Mouse (Mus musculus) NIH3T3 (cell line): Measurements from ENCODE around the gene Ahnak2.

Experiments used
- DNase-seq: peaks from one replicate; pipeline ENCODE4 v3.0.0-alpha.2; 2012; ENCODE audit warnings: low read depth

Ahnak2 gene

DNA sequence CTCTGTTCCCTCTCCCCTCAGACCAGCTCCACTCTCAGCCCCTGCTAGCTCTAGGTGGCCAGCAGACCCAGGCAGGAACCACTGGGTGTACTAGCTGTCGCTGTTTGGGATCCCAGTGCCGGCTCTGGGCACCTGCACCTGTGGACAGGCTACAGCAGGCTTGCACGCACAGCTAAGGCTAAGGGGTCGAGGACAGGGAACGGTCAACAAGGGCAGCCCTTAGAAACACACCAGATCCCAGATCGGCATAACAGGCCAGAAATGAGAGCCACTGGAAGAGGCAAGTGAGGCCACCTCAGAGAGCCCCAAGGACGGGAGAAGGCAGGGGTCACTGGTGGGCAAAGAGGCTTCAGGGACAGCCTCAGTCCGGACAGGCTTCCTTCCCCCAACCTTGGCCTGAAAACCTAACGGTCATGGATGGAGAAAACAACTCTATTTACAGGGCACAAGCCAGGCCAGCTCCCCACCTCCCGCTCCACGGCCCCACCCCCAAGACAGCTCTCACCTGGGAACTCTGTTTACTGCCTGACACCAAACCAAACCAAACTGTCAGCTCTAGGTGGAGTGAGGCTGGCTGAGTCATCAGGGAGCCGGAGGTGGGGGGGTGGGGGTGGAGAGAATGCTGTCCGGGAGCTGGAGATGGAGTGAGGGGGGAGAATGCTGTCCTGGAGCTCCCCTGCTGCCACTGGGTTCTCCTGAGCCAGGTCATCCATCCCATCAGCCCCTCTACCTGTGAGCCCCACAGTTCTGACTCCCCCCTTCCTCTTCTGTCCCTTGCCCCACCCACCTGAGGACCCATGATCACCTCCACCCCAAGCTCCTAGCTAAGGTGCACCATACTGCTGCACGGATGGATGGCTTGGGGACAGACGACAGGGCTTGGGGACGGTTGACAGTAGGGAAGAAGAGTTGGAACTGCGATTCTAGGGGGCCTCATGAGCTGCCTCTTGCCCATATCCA, 5.6 kb downstream of the Ahnak2 start:
- peak; percentile 71 for DNase-seq

DNA sequence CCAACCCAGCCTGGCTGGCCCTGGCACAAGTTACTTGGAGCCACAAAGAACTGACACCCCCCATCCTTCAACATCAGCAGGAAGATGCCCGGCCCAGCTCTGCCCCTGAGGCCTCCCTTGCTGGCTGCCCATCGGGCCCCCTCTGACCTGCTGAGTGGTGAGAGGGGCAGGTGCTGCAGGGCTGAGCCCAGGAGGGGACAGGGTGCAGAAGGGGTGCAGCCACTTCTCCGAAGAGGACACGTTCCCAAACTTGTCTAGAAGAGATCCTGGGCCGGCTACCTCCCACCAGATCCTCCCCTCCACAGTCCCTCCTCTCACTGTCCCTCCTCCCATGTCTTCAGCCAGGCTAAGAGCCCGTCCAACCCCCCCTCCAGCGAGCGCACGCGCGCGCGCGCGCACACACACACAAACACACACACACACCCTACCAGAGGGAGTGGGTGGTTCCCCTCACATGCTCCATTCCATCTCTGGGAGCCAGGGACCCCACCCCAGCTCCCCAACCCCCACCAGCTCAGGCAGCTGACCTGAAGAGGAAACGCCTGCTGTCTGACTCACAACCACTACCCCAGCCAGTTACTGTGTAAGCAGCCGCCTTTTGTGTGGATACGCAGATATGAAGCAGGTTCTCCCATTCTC, 6.9 kb downstream of the Ahnak2 start:
- DNase-seq = peak; percentile 95

DNA sequence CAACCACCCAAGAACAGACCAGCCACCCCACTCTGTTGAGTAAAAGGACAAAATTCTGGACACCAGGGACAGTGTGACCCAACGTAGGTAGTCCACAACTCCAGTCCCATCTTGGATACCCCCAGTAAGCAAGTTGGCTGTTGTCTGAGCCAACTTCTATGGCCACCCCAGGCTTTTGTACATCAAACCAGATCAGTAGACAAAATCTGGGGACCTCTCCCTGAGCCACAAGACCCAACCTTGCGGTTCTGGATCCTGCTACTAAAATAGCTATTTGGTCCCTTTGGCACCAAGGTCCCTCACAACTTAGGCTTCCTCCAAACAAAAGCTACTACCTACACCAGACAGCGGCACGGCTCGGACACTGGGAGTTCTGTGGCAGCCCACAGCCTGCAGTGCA, 7.5 kb downstream of the Ahnak2 start:
- no peak for DNase-seq

GRCm38 (mm10) chr12:112794356-112794816, 8.1 kb downstream of the Ahnak2 start:
- no peak for DNase-seq

DNA sequence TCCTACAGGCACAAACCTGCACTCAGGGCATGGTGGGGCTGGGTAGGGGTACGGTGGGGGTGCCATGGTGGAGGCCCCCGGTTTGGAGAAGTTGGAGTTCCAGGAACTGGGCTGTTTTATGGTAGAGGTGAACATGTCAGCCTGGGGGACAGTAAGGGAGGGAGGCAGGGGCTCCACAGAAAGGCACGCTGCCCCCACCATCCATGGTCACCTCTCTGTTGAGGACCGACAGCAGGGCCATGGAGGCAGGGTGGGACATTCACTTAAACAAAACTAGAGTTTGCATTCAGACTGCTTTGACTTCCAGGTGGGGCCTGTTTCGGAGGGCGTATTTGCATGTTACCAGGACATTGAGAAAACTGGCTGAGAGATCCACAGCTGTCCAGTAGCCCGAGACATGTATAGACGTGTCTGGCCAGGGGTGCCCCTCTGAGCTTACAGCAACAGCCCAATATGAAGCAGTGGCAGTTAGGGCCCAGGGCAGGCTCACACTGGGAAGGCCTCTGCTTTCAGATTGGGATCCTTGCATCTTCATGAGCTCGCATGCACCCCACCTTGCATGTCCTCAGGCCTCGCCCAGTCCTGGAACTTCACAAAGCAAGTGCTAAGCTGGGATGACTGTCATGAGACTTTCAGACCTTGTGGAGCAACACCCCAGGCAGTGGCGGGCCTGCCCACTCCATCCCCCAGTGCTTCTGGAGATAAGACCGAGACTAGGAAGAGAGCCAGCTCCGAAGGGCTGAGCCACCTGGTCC, 8.7 kb downstream of the Ahnak2 start:
- DNase-seq = peak; percentile 94

DNA sequence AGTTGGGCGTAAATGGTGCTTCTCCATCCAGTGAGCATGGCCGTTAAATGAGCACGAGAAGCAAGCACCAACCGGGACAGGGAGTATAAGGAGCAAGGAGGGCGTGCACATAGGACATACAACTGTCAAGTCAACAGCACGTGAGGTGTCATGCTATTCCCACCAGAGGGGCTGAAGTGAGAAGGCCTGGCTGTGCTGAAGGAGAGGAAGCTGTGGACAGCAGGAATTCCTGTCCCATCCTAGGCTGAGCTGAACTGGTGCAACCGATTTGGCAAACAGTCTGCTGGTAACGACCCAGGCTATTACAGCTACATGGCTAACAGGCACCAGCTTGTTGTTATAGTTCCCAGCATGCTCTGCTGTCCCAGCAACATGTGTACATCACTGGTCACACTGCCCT, 11.4 kb downstream of the Ahnak2 start:
- no peak for DNase-seq

DNA sequence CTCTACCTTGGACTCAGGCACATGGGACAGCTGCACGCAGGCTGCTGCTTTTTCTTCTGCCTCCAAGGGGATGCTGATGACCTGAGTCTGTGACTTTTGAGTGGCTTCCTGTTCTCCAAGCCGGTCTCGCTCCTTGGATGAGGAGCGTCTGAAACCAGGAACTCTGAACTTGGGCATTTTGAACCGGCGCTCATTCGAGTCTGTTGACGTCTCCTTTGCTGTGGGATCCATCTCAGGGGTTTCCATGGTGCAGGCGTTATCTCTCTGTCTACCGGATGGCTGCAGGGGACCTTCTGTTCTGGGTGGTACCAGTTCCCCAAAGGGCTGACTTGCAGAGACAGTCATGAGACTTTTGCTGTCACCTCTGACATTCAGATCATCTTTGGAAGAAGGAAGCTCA, 28.0 kb downstream of the Ahnak2 start:
- no peak for DNase-seq

DNA sequence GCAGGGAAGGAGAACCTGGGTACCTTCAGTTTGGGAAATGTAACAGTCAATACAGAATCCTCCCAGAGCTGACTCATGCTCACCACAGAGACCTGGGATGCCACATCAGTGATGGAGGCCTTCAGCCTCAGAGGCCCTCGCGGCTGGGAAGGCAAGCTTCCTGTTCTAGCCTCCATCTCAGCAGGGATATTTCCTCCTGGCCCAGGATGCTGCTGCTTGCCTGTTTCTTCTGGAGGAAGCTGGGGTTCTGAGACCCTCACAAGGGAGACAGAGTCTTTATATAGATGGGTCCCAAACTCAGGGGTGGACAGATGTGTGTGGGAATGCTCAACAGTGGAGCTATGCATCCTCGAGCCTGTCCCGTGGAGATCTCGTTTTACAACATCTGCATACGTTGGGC, 28.4 kb downstream of the Ahnak2 start:
- DNase-seq = no peak

- DNase-seq = no peak
Measured at GRCm38 (mm10) chr12:112773366-112773765, 29.1 kb downstream of the Ahnak2 start.

DNA sequence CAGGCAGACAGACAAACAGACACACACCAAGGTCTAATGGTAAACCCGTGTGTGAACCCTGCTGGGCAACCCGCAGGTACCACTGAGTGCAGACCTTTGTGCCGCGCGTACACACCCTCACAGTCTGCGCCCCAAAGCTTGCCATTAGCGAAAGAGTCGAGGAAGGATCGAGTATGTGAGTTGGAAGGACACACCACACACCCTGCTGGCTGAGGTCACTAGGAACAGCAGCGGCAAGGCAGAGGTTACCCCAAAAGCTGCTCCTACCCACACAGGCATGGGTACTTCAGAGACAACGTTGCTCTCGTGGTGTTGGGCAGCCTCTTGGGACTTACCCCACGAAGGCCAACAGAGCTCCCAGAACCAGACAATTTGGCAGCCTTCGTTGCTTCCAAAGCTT, 30.2 kb downstream of the Ahnak2 start:
- no peak for DNase-seq

- DNase-seq = no peak
Measured at GRCm38 (mm10) chr12:112770396-112770795, 32.1 kb downstream of the Ahnak2 start.

DNA sequence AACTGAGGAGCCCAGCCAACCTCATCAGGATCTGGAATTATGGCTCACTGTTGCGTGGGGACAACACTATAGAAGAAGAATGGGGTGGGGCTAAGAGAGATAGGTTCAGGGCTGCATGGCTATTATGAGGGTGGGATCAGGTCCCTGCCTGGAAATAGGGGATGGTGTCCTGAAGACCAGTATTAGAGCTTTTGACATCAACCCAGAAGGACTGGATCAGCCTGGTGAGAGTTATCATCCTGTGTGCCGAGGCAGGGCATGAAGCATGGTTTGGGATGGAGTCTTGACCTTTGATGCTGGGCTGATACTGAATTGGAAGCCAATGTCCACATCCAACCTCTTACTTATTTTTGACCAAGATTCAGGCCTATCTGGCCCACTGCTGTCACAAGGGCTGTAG, 32.7 kb downstream of the Ahnak2 start:
- no peak for DNase-seq

DNA sequence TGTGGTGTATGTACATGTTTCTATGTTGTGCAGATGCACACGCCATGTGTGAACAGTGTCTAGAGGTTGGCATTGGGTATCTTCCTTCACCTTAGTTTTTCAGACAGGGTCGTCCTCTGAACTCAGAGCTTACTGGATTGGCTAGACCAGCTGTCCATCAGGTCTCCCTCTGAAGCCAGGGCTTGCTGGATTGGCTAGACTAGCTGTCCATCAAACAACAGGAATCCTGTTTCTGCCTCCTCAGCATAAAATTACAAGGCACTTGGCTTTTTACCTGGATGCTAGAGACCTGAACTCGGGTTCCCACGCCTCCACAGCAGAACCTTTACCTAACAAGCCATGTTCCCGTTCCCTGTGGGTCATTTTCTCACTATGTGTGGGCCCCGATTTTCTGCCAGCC, 33.4 kb downstream of the Ahnak2 start:
- DNase-seq = peak; percentile 67

DNA sequence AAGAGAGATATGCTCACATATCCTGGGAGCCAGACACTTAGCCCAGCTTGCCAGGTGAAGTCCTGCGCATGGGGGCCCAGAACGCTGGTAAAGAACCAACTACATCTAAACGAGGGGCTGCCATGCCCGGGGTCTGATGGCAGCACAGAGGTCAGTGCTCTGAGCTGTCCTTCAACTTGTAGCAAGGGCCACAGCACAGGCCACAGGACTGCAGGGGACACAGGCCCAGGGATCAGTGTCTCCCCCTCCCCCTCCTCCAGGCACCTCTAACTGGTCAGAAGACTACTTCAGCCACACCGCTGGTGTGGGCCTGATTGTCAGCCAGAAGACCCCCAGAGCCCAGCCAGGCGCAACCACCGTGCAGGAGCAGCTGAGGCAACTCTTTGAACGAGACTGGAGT, 34.3 kb downstream of the Ahnak2 start:
- no peak for DNase-seq

DNA sequence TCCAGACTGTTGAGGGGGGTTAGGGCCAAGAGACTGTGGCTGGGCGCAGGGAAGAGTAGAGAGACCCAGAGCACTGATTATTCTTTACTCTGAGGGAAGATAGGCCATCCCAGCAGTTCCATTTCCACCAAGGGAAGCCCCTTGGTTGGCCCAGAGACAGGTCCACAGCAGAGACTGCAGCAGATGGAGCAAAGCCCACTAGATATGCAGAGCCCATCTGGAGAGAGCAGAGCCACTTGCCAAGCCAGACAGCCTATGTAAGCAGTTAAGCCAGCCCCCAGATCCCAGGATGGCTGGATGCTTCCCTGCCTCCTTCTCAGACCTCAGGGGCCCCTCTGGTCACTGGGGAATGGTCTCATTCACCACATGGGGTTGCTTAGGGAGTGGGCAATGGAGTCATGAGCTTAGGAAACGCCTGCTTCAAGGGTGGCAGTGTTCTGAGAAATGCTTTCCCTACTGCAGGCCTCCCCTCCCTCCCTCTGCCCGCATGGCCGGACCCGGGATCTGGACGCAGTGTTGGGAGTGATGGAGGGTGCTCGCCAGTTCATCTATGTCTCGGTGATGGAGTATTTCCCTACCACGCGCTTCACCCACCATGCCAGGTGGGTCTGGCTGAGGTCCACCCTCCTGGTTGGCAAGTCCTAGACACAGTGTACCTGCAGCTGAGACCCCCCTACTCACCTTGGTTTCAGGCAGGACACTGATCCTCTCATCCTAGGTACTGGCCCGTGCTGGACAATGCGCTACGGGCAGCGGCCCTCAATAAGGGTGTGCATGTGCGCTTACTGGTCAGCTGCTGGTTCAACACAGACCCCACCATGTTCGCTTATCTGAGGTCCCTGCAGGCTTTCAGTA, 35.2 kb downstream of the Ahnak2 start:
- DNase-seq = no peak

- DNase-seq = no peak
Measured at GRCm38 (mm10) chr12:112766586-112766985, 35.9 kb downstream of the Ahnak2 start.

GRCm38 (mm10) chr12:112764991-112765390, 37.5 kb downstream of the Ahnak2 start:
- no peak for DNase-seq

- no peak for DNase-seq
Measured at GRCm38 (mm10) chr12:112764141-112764540, 38.3 kb downstream of the Ahnak2 start.

GRCm38 (mm10) chr12:112763176-112763575, 39.3 kb downstream of the Ahnak2 start:
- DNase-seq = no peak

GRCm38 (mm10) chr12:112762018-112762417, 40.4 kb downstream of the Ahnak2 start:
- DNase-seq = no peak

GRCm38 (mm10) chr12:112761411-112761810, 41.0 kb downstream of the Ahnak2 start:
- DNase-seq = no peak
